Mouse (Mus musculus): ENCODE results near the gene Snx13. TPM values are rescaled to one million over a fixed set of nuclear protein-coding genes. Genes with fewer than 3 reads are reported as not detected.

Snx13 gene
- 10 to 100 TPM; 40.9 to 41.6 TPM for total RNA-seq (2023)

GRCm38 (mm10) chr12:35046999-35047319, at the start of gene Snx13:
Gene Snx13, plus strand, starts transcription at chr12:35047186.

Other genes starting within 250 kb of the Snx13 start
- gene Hdac9, start 130.1 kb upstream of the Snx13 start, total RNA-seq (2023) = 10 to 100 TPM; 58.5 to 62.4 TPM
- not detected for gene Prps1l1, start 62.4 kb upstream of the Snx13 start, total RNA-seq (2023)